Comparison of ENCODE assay signal across 12 mouse cellular contexts in the genomic region with DNA sequence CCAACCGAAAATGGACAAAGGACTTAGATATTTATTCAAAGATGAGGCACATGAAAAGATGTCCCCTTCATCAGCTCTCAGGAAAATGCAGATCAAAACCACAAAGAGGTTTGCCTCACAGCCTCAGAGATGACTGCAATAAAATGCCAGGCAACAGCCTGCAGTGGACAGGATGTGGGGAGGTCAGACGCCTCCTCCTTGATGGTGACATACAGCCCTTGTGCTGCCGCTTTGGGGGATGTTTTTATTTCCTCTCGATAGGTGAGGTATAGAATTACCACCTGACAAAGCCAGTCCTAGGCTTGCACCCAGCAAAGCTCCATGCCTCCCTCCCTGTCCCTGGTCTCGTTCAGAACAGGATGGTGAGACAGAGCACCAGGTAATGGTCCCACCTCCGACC. TPM values are rescaled to one million over a fixed set of nuclear protein-coding genes. Genes with fewer than 3 reads are reported as not detected.
A peak's percentile ranks its signal among the peaks of the same experiment; 100 is the strongest.
DNase-seq lines count a peak whose midpoint lies in the region; ATAC-seq and TF ChIP-seq lines count a peak whose summit lies in the region.
"Had no signal": no experiment of that assay in that cellular context is flagged by ENCODE, and none has a peak within 500 bp of the region (broad histone marks: within the 10 kb centered on the region; RNA-seq: fewer than 3 reads in every experiment).

No protein-coding gene starts in this region.

- no peak for DNase-seq in heart, postnatal 4 days
- no peak for DNase-seq in lung, adult 18-20 months
- no peak for DNase-seq in stomach, postnatal 0 days (ENCODE audit: low spot score)
- no peak for DNase-seq in Muller cell, postnatal 12 days (ENCODE audit: inconsistent ontology term)
- no peak for DNase-seq in frontal cortex, adult 2 months (ENCODE audit: extremely low spot score in 1 of 2, low spot score in 1 of 2)
- DNase-seq: kidney, adult 11 months; lung, postnatal 14 days had no signal

- no peak overlapping the region for H3K4me3 ChIP-seq in heart, embryonic 12.5 days
- H3K4me3 ChIP-seq in lung, embryonic 15.5 days, result no peak overlapping the region
- no peak overlapping the region for H3K4me3 ChIP-seq in stomach, postnatal 0 days (ENCODE audit: low read depth, low read length)
- H3K4me3 ChIP-seq: forebrain, embryonic 15.5 days; myocyte had no signal

- H3K9me3 ChIP-seq in heart, embryonic 12.5 days (replicated peaks), result no peaks in the 10 kb centered on the region
- no peaks in the 10 kb centered on the region for H3K9me3 ChIP-seq in lung, embryonic 15.5 days
- no peaks in the 10 kb centered on the region for H3K9me3 ChIP-seq in stomach, postnatal 0 days (ENCODE audit: control insufficient read depth, low read length)
- H3K9me3 ChIP-seq: forebrain, embryonic 15.5 days had no signal

- H3K9ac ChIP-seq in heart, embryonic 12.5 days, result no peak overlapping the region
- no peak overlapping the region for H3K9ac ChIP-seq in lung, embryonic 15.5 days
- H3K9ac ChIP-seq in stomach, postnatal 0 days (ENCODE audit: low read length), result no peak overlapping the region
- H3K9ac ChIP-seq: forebrain, embryonic 15.5 days had no signal

- no peak for TF ChIP-seq CTCF in stomach, postnatal 0 days (IDR thresholded peaks at IDR 0.05; ENCODE audit: low read depth)

- 53% methylated on average over 6 of the region's 6 CpGs for WGBS in heart, embryonic 12.5 days
- WGBS in lung, embryonic 15.5 days, result 31% methylated on average over 6 of the region's 6 CpGs
- WGBS in stomach, postnatal 0 days, result 53% methylated on average over 6 of the region's 6 CpGs

- TF ChIP-seq EP300 in stomach, postnatal 0 days (optimal IDR thresholded peaks at IDR 0.05), result no peak

- H3K4me1 ChIP-seq in heart, embryonic 12.5 days (replicated peaks), result peaks cover 42% of the 10 kb centered on the region
- H3K4me1 ChIP-seq in lung, embryonic 15.5 days, result peaks cover 39% of the 10 kb centered on the region
- H3K4me1 ChIP-seq in stomach, postnatal 0 days (replicated peaks; ENCODE audit: control insufficient read depth, insufficient read depth), result no peaks in the 10 kb centered on the region

- no peaks in the 10 kb centered on the region for H3K36me3 ChIP-seq in heart, embryonic 12.5 days
- H3K36me3 ChIP-seq in lung, embryonic 15.5 days, result no peaks in the 10 kb centered on the region
- no peaks in the 10 kb centered on the region for H3K36me3 ChIP-seq in stomach, postnatal 0 days (ENCODE audit: control insufficient read depth, insufficient read depth, low read length)
- H3K36me3 ChIP-seq: forebrain, embryonic 15.5 days had no signal

- no peak overlapping the region for H3K4me2 ChIP-seq in heart, embryonic 12.5 days
- peak overlapping the region; percentile 33; the same call in 1 of the 2 replicates for H3K4me2 ChIP-seq in lung, embryonic 15.5 days
- H3K4me2 ChIP-seq in stomach, postnatal 0 days (replicated peaks; ENCODE audit: low read depth), result no peak overlapping the region

- no peak for ATAC-seq in heart, embryonic 12.5 days (ENCODE audit: insufficient number of reproducible peaks, low FRiP score)
- ATAC-seq in lung, embryonic 15.5 days (ENCODE audit: borderline replicate concordance, extremely low read depth, low FRiP score, low TSS enrichment), result no peak
- peak; percentile 77 for ATAC-seq in inflammation-experienced regulatory T-cells, adult 6 months
- ATAC-seq in stomach, postnatal 0 days (ENCODE audit: low FRiP score, low TSS enrichment), result no peak

- peak overlapping the region; percentile 44; the same call in 1 of the 2 replicates for H3K27ac ChIP-seq in heart, embryonic 12.5 days (ENCODE audit: poor library complexity, severe bottlenecking)
- peak overlapping the region; percentile 90 for H3K27ac ChIP-seq in lung, embryonic 15.5 days
- 0 out of 2 replicates have a peak overlapping the region, but pooled peaks have one; percentile 40 for H3K27ac ChIP-seq in stomach, postnatal 0 days (replicated peaks)
- H3K27ac ChIP-seq: forebrain, embryonic 15.5 days had no signal

- H3K27me3 ChIP-seq in heart, embryonic 12.5 days (replicated peaks), result no peaks in the 10 kb centered on the region
- H3K27me3 ChIP-seq in lung, embryonic 15.5 days, result no peaks in the 10 kb centered on the region
- no peaks in the 10 kb centered on the region for H3K27me3 ChIP-seq in stomach, postnatal 0 days (ENCODE audit: control insufficient read depth, insufficient read depth, low read length)
- H3K27me3 ChIP-seq: forebrain, embryonic 15.5 days had no signal

RNA-seq across cellular contexts. Expression of gene Igf1r, which starts 40.8 kb away (rescaled TPM):
- 25.6 and 27.5 TPM in 2 replicates for polyA plus RNA-seq in heart, embryonic 12.5 days (2016; fragmentation: Nextera tagmentation; extraction: Ambion mirVana)
- 10 to 100 TPM; 53.5 to 58.5 TPM for total RNA-seq in heart, postnatal 4 days (2021)
- polyA plus RNA-seq in lung, embryonic 15.5 days (2015; fragmentation: Nextera tagmentation; extraction: Ambion mirVana), result 18.6 and 19.6 TPM in 2 replicates
- polyA plus RNA-seq in inflammation-experienced regulatory T-cells, adult 6 months (2017; shearing (Covaris generic)), result 10 to 100 TPM in 2 of 3 experiments, 1 to 10 TPM in 1; 2.5 to 33.9 (median 25.9) TPM
- polyA plus RNA-seq in stomach, postnatal 0 days (2015; fragmentation: Nextera tagmentation; extraction: Ambion mirVana), result 6.5 and 6.8 TPM in 2 replicates
- 23.0 and 24.4 TPM in 2 replicates for polyA plus RNA-seq in frontal cortex, adult 2 months (2012; rRNA removed)

Comparison
In these comparisons a context has a peak if more than half of its experiments do, and no peak if none do; other contexts are left out.
1. H3K27ac ChIP-seq: peak in every context shown above with its lines; median percentile 90 in lung, embryonic 15.5 days; 44 in heart, embryonic 12.5 days; 40 in stomach, postnatal 0 days.